Mouse (Mus musculus) limb, embryonic 13.5 days (tissue): ENCODE data around the gene Ndnf. TPM values are rescaled to one million over a fixed set of nuclear protein-coding genes. Genes with fewer than 3 reads are reported as not detected.

ENCODE experiments used
- ATAC-seq: fragments of 200-750 bp; cut with Nextera tagmentation; 2 replicates; pipeline ENCODE4 v1.8.0; 2017; ENCODE audit warnings: low read depth, moderate number of reproducible peaks, moderate TSS enrichment; ENCODE audit not compliant: low FRiP score
- H3K27ac ChIP-seq: fragments of 300-500 bp; sonication (generic); 2 replicates; pipeline ENCODE4 v1.5.1; 2015; ENCODE audit warnings: inconsistent platforms, mild to moderate bottlenecking, moderate library complexity
- H3K27me3 ChIP-seq: fragments of 300-500 bp; sonication (generic); 2 replicates; pipeline ENCODE4 v1.6.1; 2015; ENCODE audit warnings: mild to moderate bottlenecking, inconsistent platforms
- H3K36me3 ChIP-seq: fragments of 300-500 bp; sonication (generic); 2 replicates; pipeline ENCODE4 v1.6.1; 2015; ENCODE audit warnings: inconsistent platforms, mild to moderate bottlenecking, moderate library complexity
- H3K4me1 ChIP-seq: fragments of 300-500 bp; sonication (generic); 2 replicates; pipeline ENCODE4 v1.6.1; 2015; ENCODE audit warnings: inconsistent platforms
- H3K4me2 ChIP-seq: fragments of 300-500 bp; sonication (generic); replicated peaks from 2 replicates; pipeline ENCODE4 v1.6.1; 2015; ENCODE audit warnings: inconsistent platforms, mild to moderate bottlenecking, moderate library complexity
- H3K4me3 ChIP-seq: fragments of 300-500 bp; sonication (generic); 2 replicates; pipeline ENCODE4 v1.5.1; 2015; ENCODE audit warnings: moderate library complexity, mild to moderate bottlenecking, inconsistent platforms
- H3K9ac ChIP-seq: fragments of 300-500 bp; sonication (generic); 2 replicates; pipeline ENCODE4 v1.6.1; 2015; ENCODE audit warnings: mild to moderate bottlenecking, inconsistent platforms
- H3K9me3 ChIP-seq: fragments of 300-500 bp; sonication (generic); 2 replicates; pipeline ENCODE4 v1.6.1; 2016; ENCODE audit warnings: inconsistent platforms
- WGBS: fragments of 180-500 bp; shearing (Covaris S2); methylation state at CpG from one replicate; pipeline ENCODE4 v1.1.7; 2015; 5-methylcytosine and 5-hydroxymethylcytosine counted together
- polyA plus RNA-seq: library from polyadenylated mRNA; unstranded; fragments of >200 nt; fragmentation: Nextera tagmentation; extraction: Ambion mirVana; gene quantifications from 2 replicates; pipeline ENCODE4 v1.2.1, GENCODE M21; 2015

Gene Ndnf
- 6.6 and 8.3 TPM in 2 replicates for polyA plus RNA-seq

DNA sequence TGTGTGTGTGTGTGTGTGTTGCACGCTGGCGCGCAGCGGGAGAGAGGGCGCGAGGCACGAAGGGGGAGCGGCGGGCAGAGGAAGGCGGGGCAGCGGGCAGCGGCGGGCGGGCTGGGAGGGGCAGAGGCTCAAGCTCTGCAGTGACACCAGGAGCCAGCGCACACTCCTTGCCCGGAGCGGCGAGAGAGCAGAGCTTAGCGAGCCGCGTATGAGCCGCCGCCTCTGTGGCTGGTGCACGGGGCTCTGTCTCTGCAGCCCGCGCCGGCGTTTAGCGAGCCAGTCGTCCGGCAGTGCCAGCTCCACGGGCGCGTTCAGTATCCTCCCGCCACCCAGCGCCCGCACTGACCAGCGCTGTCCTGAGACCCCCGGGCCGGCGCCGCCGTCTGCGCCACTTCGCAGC lies at the start of gene Ndnf:
Gene Ndnf, plus strand, starts transcription at position 140 of the 400 bp plus-strand sequence.
- Histone ChIP-seq H3K27me3 (peaks cover 13% of the 10 kb centered on the region; the same call in 1 of the 2 replicates), H3K9me3 (no peaks in the 10 kb centered on the region), H3K36me3 (no peaks in the 10 kb centered on the region), H3K4me3 (peak within 1 kb of the TSS; percentile 67), H3K4me2 (peak within 1 kb of the TSS; percentile 94), H3K9ac (peak within 1 kb of the TSS; percentile 78), H3K27ac (peak within 1 kb of the TSS; percentile 55), H3K4me1 (peaks cover 17% of the 10 kb centered on the region)
- under 1% methylated on average over 30 of the region's 45 CpGs for WGBS
- ATAC-seq = peak; percentile 88

DNA sequence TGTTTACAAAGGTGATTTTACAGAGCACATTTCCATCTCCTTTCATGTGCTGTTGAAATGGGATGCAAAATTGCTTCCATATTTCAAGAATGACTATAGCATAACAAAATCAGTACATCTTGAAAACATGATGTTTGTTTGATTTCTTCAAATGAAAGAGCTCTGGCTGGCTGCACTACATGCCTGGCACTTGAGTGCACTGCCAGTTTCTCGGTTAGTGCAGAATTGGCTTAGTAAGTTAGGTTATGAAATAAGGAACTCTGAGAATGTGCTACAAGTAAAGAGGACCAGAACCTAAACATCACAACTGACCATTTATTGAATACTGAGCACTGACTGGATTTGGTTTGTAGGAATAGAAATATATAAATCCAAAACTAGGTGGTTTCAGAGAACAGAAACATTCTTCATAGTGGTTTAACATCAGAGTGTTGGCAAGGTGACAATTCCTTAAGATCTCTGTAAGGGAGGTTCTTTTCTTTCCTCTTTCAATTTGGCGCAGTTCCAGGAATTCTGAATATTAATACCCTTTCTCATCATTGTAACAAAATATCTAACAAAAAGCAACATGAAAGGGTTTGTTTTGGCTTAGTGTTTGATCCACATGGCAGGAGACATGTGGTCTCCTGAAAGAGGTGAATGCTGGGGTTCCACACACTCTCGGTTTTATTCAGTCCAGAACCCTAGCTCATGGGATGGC lies 48.2 kb upstream of the Ndnf start:
- 74% methylated on average over 3 of the region's 3 CpGs for WGBS
- no peak for ATAC-seq
- no peak overlapping the region for H3K9ac ChIP-seq
- H3K27me3 ChIP-seq = no peaks in the 10 kb centered on the region
- no peak overlapping the region for H3K4me2 ChIP-seq
- H3K27ac ChIP-seq = no peak overlapping the region
- H3K4me1 ChIP-seq = no peaks in the 10 kb centered on the region
- H3K9me3 ChIP-seq = no peaks in the 10 kb centered on the region
- no peaks in the 10 kb centered on the region for H3K36me3 ChIP-seq
- H3K4me3 ChIP-seq = no peak overlapping the region

GRCm38 (mm10) chr6:65630578-65630977 lies 40.8 kb upstream of the Ndnf start:
- Histone ChIP-seq H3K9ac (no peak overlapping the region), H3K4me1 (no peaks in the 10 kb centered on the region), H3K4me2 (no peak overlapping the region), H3K27me3 (no peaks in the 10 kb centered on the region), H3K36me3 (no peaks in the 10 kb centered on the region), H3K4me3 (no peak overlapping the region), H3K9me3 (no peaks in the 10 kb centered on the region), H3K27ac (no peak overlapping the region)
- ATAC-seq = no peak
- 89% methylated on average over 2 of the region's 2 CpGs for WGBS

DNA sequence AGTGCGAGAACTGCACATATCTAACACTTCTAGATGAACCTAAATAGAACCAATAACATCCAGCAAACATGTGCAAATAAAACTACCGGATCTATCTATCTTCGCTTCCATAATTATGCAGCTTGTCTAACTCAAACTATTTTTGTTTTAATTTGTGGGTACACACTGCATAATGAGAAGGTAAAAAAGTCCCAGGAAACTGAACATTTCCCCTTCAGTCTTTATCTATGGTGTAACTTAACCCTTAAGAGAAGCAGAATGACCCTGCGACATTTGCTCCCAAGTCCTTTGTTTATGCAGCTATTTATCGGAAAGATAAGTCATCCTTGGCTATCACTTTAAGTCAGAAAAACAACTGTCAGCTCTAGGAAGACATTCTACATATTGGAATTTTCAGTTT lies 39.2 kb upstream of the Ndnf start:
- H3K4me1 ChIP-seq = no peaks in the 10 kb centered on the region
- no peak overlapping the region for H3K27ac ChIP-seq
- H3K4me3 ChIP-seq = no peak overlapping the region
- no peaks in the 10 kb centered on the region for H3K36me3 ChIP-seq
- WGBS = 87% methylated on average over 5 of the region's 5 CpGs
- H3K27me3 ChIP-seq = no peaks in the 10 kb centered on the region
- no peaks in the 10 kb centered on the region for H3K9me3 ChIP-seq
- ATAC-seq = no peak
- no peak overlapping the region for H3K9ac ChIP-seq
- H3K4me2 ChIP-seq = no peak overlapping the region

GRCm38 (mm10) chr6:65642431-65642830 lies 29.0 kb upstream of the Ndnf start:
- H3K9me3 ChIP-seq = peaks cover 12% of the 10 kb centered on the region
- H3K36me3 ChIP-seq = no peaks in the 10 kb centered on the region
- ATAC-seq = no peak
- no peaks in the 10 kb centered on the region for H3K27me3 ChIP-seq
- no peak overlapping the region for H3K4me3 ChIP-seq
- no peak overlapping the region for H3K9ac ChIP-seq
- no peak overlapping the region for H3K4me2 ChIP-seq
- H3K4me1 ChIP-seq = no peaks in the 10 kb centered on the region
- no peak overlapping the region for H3K27ac ChIP-seq

DNA sequence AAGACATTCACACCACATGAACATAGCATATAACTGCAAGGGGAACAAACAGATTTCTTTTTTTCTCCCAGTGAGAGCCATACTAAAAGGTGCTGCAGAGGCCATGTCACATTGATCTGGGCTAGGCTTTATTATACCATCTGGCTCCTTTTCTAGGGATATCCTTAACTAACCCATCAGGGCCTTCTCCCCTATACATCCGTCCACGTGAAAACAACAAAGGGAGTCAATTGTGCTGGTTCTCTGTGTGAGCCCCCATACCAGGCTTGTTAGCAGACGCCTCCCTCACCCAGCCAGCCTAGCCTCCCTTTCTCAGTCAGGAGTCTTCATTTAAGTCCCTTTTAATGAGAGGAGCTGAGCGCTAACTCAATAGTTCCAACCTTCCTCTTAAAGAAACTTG lies 27.3 kb upstream of the Ndnf start:
- no peak for ATAC-seq
- Histone ChIP-seq H3K9ac (no peak overlapping the region), H3K36me3 (no peaks in the 10 kb centered on the region), H3K4me1 (no peaks in the 10 kb centered on the region), H3K9me3 (0 out of 2 replicates have a peak, but pooled peaks cover 3% of the 10 kb centered on the region), H3K4me3 (no peak overlapping the region), H3K4me2 (no peak overlapping the region), H3K27ac (no peak overlapping the region), H3K27me3 (no peaks in the 10 kb centered on the region)
- 60% methylated on average over 4 of the region's 4 CpGs for WGBS

GRCm38 (mm10) chr6:65646408-65646807 lies 25.0 kb upstream of the Ndnf start:
- H3K36me3 ChIP-seq = no peaks in the 10 kb centered on the region
- 77% methylated on average over 3 of the region's 3 CpGs for WGBS
- no peak for ATAC-seq

GRCm38 (mm10) chr6:65647731-65648130 lies 23.7 kb upstream of the Ndnf start:
- H3K4me2 ChIP-seq = no peak overlapping the region
- H3K36me3 ChIP-seq = no peaks in the 10 kb centered on the region
- no peak overlapping the region for H3K27ac ChIP-seq
- no peaks in the 10 kb centered on the region for H3K9me3 ChIP-seq
- no peak overlapping the region for H3K4me3 ChIP-seq
- no peak overlapping the region for H3K9ac ChIP-seq
- H3K4me1 ChIP-seq = no peaks in the 10 kb centered on the region
- no peaks in the 10 kb centered on the region for H3K27me3 ChIP-seq
- no peak for ATAC-seq
- WGBS = 88% methylated on average over 6 of the region's 6 CpGs

More at GRCm38 (mm10) chr6:65646408-65646807, 25.0 kb upstream of the Ndnf start:
- Histone ChIP-seq H3K9ac (no peak overlapping the region), H3K27me3 (no peaks in the 10 kb centered on the region), H3K9me3 (no peaks in the 10 kb centered on the region), H3K4me1 (no peaks in the 10 kb centered on the region), H3K27ac (no peak overlapping the region), H3K4me2 (no peak overlapping the region), H3K4me3 (no peak overlapping the region)

- Histone ChIP-seq H3K36me3 (no peaks in the 10 kb centered on the region), H3K4me1 (no peaks in the 10 kb centered on the region), H3K9ac (no peak overlapping the region), H3K27ac (no peak overlapping the region), H3K9me3 (no peaks in the 10 kb centered on the region), H3K27me3 (no peaks in the 10 kb centered on the region), H3K4me3 (no peak overlapping the region), H3K4me2 (no peak overlapping the region)
- no peak for ATAC-seq
- 21% methylated on average over 4 of the region's 4 CpGs for WGBS
Measured at GRCm38 (mm10) chr6:65651376-65651775, 20.0 kb upstream of the Ndnf start.

DNA sequence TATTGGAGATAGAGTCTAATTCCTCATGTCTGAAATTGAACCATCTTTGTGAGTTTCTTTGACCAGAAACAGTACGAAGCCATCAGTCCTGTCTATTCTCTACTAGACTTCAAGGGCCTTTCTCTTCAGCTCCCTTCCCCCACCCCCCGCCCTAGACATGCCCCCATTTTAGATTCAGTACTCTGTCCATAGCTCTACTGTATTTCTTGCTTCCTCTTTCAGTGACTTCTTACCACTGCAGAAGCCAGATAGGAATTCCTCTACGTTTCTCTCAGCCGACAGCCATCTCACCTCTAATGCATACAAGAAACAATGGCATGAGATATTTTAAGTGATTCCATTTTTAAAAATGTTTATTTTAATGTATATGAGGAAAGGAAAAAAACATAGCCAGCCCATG lies 10.1 kb upstream of the Ndnf start:
- Histone ChIP-seq H3K4me2 (no peak overlapping the region), H3K9me3 (no peaks in the 10 kb centered on the region), H3K4me3 (no peak overlapping the region), H3K36me3 (no peaks in the 10 kb centered on the region), H3K27me3 (no peaks in the 10 kb centered on the region), H3K27ac (no peak overlapping the region), H3K9ac (no peak overlapping the region), H3K4me1 (no peaks in the 10 kb centered on the region)
- no peak for ATAC-seq
- WGBS = 79% methylated on average over 4 of the region's 4 CpGs

- H3K4me3 ChIP-seq = no peak overlapping the region
- WGBS = 58% methylated on average over 2 of the region's 2 CpGs
- no peaks in the 10 kb centered on the region for H3K36me3 ChIP-seq
- ATAC-seq = no peak
- no peak overlapping the region for H3K9ac ChIP-seq
- H3K9me3 ChIP-seq = no peaks in the 10 kb centered on the region
- H3K27me3 ChIP-seq = no peaks in the 10 kb centered on the region
- H3K27ac ChIP-seq = no peak overlapping the region
- no peak overlapping the region for H3K4me2 ChIP-seq
- no peaks in the 10 kb centered on the region for H3K4me1 ChIP-seq
Measured at GRCm38 (mm10) chr6:65662050-65662449, 9.3 kb upstream of the Ndnf start.

GRCm38 (mm10) chr6:65663990-65664389 lies 7.4 kb upstream of the Ndnf start:
- H3K9ac ChIP-seq = no peak overlapping the region
- H3K27ac ChIP-seq = no peak overlapping the region
- WGBS = 83% methylated on average over 6 of the region's 6 CpGs
- H3K4me3 ChIP-seq = no peak overlapping the region
- 0 out of 2 replicates have a peak, but pooled peaks cover 3% of the 10 kb centered on the region for H3K27me3 ChIP-seq
- ATAC-seq = no peak
- H3K9me3 ChIP-seq = no peaks in the 10 kb centered on the region
- no peak overlapping the region for H3K4me2 ChIP-seq
- H3K4me1 ChIP-seq = no peaks in the 10 kb centered on the region
- no peaks in the 10 kb centered on the region for H3K36me3 ChIP-seq

DNA sequence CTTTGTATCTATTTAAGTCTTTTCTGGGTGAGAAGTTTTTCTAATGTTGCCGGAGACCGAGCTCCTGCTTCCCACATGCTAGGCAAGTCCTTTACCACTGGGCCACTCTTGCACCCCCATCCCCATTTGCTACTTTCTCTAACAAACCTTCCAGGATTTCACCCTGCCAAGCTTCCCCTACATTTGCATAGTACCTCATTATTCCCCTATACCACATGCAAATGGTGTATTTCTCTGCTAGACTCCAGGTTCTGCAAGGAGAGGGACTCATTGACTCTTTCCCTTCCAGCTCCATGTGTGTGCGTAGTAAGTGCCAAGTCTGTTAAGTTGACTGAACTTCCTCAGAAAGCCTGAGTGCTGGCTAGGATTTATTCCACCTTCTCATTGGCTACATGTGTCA lies 5.1 kb upstream of the Ndnf start:
- Histone ChIP-seq H3K4me1 (no peaks in the 10 kb centered on the region), H3K4me3 (no peak overlapping the region), H3K36me3 (no peaks in the 10 kb centered on the region), H3K27me3 (0 out of 2 replicates have a peak, but pooled peaks cover 6% of the 10 kb centered on the region), H3K9me3 (no peaks in the 10 kb centered on the region), H3K9ac (no peak overlapping the region), H3K27ac (no peak overlapping the region), H3K4me2 (no peak overlapping the region)
- no peak for ATAC-seq
- WGBS = 74% methylated on average over 3 of the region's 3 CpGs
